Mouse (Mus musculus): ENCODE measurements at regions not wholly inside any gene's neighbourhood (a gene's known extent, or its start where the extent isn't known, plus 50 kb on each side); places are given as distances from the start of the nearest gene placed in this dataset.

DNA sequence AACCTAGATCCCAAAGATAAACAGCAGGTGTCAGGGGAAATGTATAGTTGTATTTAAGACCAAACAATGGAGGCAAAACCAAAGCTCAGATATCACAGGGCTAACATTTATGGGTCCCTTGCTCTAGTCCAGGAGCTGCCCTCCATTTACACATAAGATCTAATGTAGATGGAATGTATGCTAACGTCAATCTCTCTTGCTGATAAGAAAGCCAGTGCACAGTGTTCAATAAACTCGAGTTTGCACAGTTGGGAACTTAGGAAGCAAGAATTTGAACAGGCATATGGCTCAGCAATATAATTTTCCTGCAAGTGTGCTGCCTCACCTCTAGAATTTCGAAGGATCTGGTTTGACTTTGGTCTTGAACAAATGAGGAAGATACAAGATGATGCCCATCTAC, 620.9 kb upstream of the Tenm4 start:
- Histone ChIP-seq H3K36me3 (ENCODE audit: insufficient read depth, low read length) (no peaks in the 10 kb centered on the region), H3K9me3 (ENCODE audit: low read length) (no peaks in the 10 kb centered on the region), H3K4me1 (replicated peaks; ENCODE audit: low read depth, low read length) (no peaks in the 10 kb centered on the region), H3K27me3 (ENCODE audit: insufficient read depth, low read length) (no peaks in the 10 kb centered on the region), H3K4me3 (replicated peaks; ENCODE audit: low read length) (no peak overlapping the region)
- TF ChIP-seq CTCF (conservative IDR thresholded peaks at IDR 0.05; ENCODE audit: low read length): no peak
- TF ChIP-seq POU5F1 (IDR thresholded peaks at IDR 0.05; ENCODE audit: borderline replicate concordance, low read length): no peak
- no peak for TF ChIP-seq NANOG (IDR thresholded peaks at IDR 0.05; ENCODE audit: borderline replicate concordance, low read length)

DNA sequence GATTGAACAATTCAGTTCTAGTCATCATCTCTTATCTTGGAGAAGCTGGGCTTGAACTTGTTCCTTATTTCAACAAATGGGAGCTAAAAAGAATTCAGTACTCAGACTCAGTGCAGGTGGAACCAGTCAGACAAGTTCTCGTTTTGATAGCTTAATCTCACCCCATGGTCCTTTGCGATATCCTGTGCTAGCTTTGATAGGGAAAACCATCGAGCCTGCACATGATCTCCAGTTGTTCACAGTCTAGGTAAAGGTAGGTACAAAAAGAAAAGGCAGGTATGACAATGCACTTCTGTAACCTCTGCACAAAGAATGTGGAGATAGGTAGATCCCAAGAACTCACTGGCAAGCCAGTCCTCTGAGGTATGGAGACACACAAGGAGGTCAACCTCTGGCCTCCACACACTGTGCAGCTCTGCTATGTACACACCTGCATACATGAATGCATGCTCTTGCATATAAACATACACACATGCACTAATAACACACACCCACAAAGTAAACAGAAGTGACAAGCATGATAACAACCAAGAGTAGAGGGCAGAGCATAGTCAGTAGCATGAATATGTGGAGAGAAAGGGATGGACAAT, 619.2 kb upstream of the Tenm4 start:
- H3K36me3 ChIP-seq (ENCODE audit: insufficient read depth, low read length): no peaks in the 10 kb centered on the region

GRCm38 (mm10) chr7:95558589-95558988, 612.5 kb upstream of the Tenm4 start:
- H3K36me3 ChIP-seq (ENCODE audit: insufficient read depth, low read length): no peaks in the 10 kb centered on the region
- TF ChIP-seq NANOG (IDR thresholded peaks at IDR 0.05; ENCODE audit: borderline replicate concordance, low read length) (no peak), CTCF (conservative IDR thresholded peaks at IDR 0.05; ENCODE audit: low read length) (no peak), POU5F1 (IDR thresholded peaks at IDR 0.05; ENCODE audit: borderline replicate concordance, low read length) (no peak)
- no peak overlapping the region for H3K4me3 ChIP-seq (replicated peaks; ENCODE audit: low read length)
- no peaks in the 10 kb centered on the region for H3K9me3 ChIP-seq (ENCODE audit: low read length)
- H3K27me3 ChIP-seq (ENCODE audit: insufficient read depth, low read length): no peaks in the 10 kb centered on the region
- no peaks in the 10 kb centered on the region for H3K4me1 ChIP-seq (replicated peaks; ENCODE audit: low read depth, low read length)

More for the DNA sequence above, 619.2 kb upstream of the Tenm4 start:
- Histone ChIP-seq H3K4me3 (replicated peaks; ENCODE audit: low read length) (no peak overlapping the region), H3K4me1 (replicated peaks; ENCODE audit: low read depth, low read length) (no peaks in the 10 kb centered on the region), H3K27me3 (ENCODE audit: insufficient read depth, low read length) (no peaks in the 10 kb centered on the region), H3K9me3 (ENCODE audit: low read length) (no peaks in the 10 kb centered on the region)
- TF ChIP-seq NANOG (IDR thresholded peaks at IDR 0.05; ENCODE audit: borderline replicate concordance, low read length) (no peak), POU5F1 (IDR thresholded peaks at IDR 0.05; ENCODE audit: borderline replicate concordance, low read length) (no peak), CTCF (conservative IDR thresholded peaks at IDR 0.05; ENCODE audit: low read length) (no peak)

DNA sequence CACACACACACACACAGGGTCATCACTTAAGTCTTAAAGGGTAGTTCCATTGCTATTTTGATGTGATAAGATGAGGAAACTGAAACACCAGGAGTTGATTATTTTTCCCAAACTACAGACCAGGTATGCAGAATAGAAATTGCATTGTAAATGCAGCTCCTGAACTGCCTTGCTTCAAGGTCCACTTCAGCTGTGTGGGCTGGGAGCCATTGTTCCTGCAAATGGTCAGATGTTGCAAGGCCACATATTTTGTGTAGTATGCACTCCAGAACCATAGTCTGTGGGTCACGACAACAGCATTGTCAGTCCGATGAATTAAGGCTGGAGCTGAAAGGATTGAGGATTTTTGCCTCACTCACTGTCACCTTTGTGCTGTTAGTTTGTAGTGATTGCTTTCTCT, 592.4 kb upstream of the Tenm4 start:
- TF ChIP-seq POU5F1 (IDR thresholded peaks at IDR 0.05; ENCODE audit: borderline replicate concordance, low read length) (no peak), NANOG (IDR thresholded peaks at IDR 0.05; ENCODE audit: borderline replicate concordance, low read length) (no peak), CTCF (conservative IDR thresholded peaks at IDR 0.05; ENCODE audit: low read length) (no peak)
- Histone ChIP-seq H3K9me3 (ENCODE audit: low read length) (no peaks in the 10 kb centered on the region), H3K36me3 (ENCODE audit: insufficient read depth, low read length) (no peaks in the 10 kb centered on the region), H3K4me3 (replicated peaks; ENCODE audit: low read length) (no peak overlapping the region), H3K4me1 (replicated peaks; ENCODE audit: low read depth, low read length) (no peaks in the 10 kb centered on the region), H3K27me3 (ENCODE audit: insufficient read depth, low read length) (no peaks in the 10 kb centered on the region)

- H3K9me3 ChIP-seq (ENCODE audit: low read length): no peaks in the 10 kb centered on the region
- no peaks in the 10 kb centered on the region for H3K27me3 ChIP-seq (ENCODE audit: insufficient read depth, low read length)
- TF ChIP-seq POU5F1 (IDR thresholded peaks at IDR 0.05; ENCODE audit: borderline replicate concordance, low read length) (no peak), NANOG (IDR thresholded peaks at IDR 0.05; ENCODE audit: borderline replicate concordance, low read length) (no peak), CTCF (conservative IDR thresholded peaks at IDR 0.05; ENCODE audit: low read length) (no peak)
- no peak overlapping the region for H3K4me3 ChIP-seq (replicated peaks; ENCODE audit: low read length)
- H3K4me1 ChIP-seq (replicated peaks; ENCODE audit: low read depth, low read length): no peaks in the 10 kb centered on the region
- H3K36me3 ChIP-seq (ENCODE audit: insufficient read depth, low read length): no peaks in the 10 kb centered on the region
Measured at GRCm38 (mm10) chr7:95581325-95581724, 589.7 kb upstream of the Tenm4 start.

DNA sequence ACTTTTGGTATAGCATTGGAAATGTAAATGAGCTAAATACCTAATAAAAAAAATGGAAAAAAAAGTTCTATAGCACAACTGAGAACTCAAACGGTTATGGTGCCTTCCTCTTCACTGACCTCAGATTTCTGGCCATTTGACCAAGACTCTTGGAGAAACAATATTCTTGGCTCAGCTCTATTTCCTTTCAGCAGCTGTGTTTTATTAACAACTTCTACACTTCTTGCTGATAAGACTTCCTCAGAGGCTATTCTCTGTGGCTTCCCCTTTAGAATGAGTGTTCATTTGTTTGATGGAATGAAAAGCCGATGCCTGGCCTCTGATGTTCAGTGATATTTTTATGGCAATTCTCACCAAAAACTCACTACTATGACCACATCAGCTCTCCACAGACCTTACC, 572.7 kb upstream of the Tenm4 start:
- no peaks in the 10 kb centered on the region for H3K36me3 ChIP-seq (ENCODE audit: insufficient read depth, low read length)
- H3K4me3 ChIP-seq (replicated peaks; ENCODE audit: low read length): no peak overlapping the region
- no peaks in the 10 kb centered on the region for H3K27me3 ChIP-seq (ENCODE audit: insufficient read depth, low read length)
- no peaks in the 10 kb centered on the region for H3K4me1 ChIP-seq (replicated peaks; ENCODE audit: low read depth, low read length)
- TF ChIP-seq CTCF (conservative IDR thresholded peaks at IDR 0.05; ENCODE audit: low read length): no peak
- TF ChIP-seq NANOG (IDR thresholded peaks at IDR 0.05; ENCODE audit: borderline replicate concordance, low read length): no peak
- no peak for TF ChIP-seq POU5F1 (IDR thresholded peaks at IDR 0.05; ENCODE audit: borderline replicate concordance, low read length)
- H3K9me3 ChIP-seq (ENCODE audit: low read length): no peaks in the 10 kb centered on the region

DNA sequence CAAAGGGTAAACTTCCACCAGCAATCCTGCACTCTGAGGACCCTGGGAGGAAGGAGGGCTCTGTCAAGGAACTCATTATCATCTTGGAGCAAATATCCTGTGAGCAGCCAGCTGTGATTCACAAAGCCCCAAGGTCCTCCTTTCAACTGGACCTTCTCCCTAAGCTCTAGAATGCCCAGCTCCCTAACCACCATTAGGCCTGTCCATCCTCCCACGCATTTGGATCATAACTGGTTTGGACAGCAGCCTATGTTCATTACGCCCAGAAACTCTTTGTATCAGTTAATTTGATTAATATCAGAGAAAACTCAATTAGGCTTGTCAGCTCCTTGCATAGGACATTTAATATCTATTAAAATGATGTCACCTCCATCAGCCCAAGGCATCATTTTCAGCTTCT, 557.3 kb upstream of the Tenm4 start:
- Histone ChIP-seq H3K4me3 (replicated peaks; ENCODE audit: low read length) (no peak overlapping the region), H3K4me1 (replicated peaks; ENCODE audit: low read depth, low read length) (no peaks in the 10 kb centered on the region), H3K27me3 (ENCODE audit: insufficient read depth, low read length) (no peaks in the 10 kb centered on the region), H3K36me3 (ENCODE audit: insufficient read depth, low read length) (no peaks in the 10 kb centered on the region), H3K9me3 (ENCODE audit: low read length) (no peaks in the 10 kb centered on the region)
- no peak for TF ChIP-seq POU5F1 (IDR thresholded peaks at IDR 0.05; ENCODE audit: borderline replicate concordance, low read length)
- TF ChIP-seq CTCF (conservative IDR thresholded peaks at IDR 0.05; ENCODE audit: low read length): no peak
- no peak for TF ChIP-seq NANOG (IDR thresholded peaks at IDR 0.05; ENCODE audit: borderline replicate concordance, low read length)

DNA sequence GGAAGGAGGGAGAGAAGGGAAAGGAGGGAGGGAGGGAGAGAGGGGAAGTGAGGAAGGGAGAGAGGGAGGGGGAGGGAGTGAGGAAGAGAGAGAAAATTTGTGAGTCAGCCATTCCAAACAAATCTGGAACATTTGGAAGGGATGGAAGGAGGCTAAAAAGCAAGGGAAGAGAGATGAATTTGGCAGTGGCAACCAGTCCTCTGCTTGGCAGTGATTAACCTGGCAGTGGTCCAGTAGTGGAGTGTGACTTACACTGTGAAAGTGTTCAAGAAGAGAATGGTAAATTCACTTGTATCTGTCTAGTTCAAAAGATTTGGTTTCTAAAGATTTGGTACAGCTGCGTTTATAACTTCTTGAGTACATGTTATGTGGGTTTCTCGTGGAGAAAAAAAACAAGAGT, 553.7 kb upstream of the Tenm4 start:
- no peaks in the 10 kb centered on the region for H3K9me3 ChIP-seq (ENCODE audit: low read length)
- H3K4me1 ChIP-seq (replicated peaks; ENCODE audit: low read depth, low read length): no peaks in the 10 kb centered on the region
- no peaks in the 10 kb centered on the region for H3K36me3 ChIP-seq (ENCODE audit: insufficient read depth, low read length)
- H3K4me3 ChIP-seq (replicated peaks; ENCODE audit: low read length): no peak overlapping the region
- no peak for TF ChIP-seq NANOG (IDR thresholded peaks at IDR 0.05; ENCODE audit: borderline replicate concordance, low read length)
- no peak for TF ChIP-seq POU5F1 (IDR thresholded peaks at IDR 0.05; ENCODE audit: borderline replicate concordance, low read length)
- TF ChIP-seq CTCF (conservative IDR thresholded peaks at IDR 0.05; ENCODE audit: low read length): no peak
- H3K27me3 ChIP-seq (ENCODE audit: insufficient read depth, low read length): no peaks in the 10 kb centered on the region

GRCm38 (mm10) chr7:95618170-95618569, 552.9 kb upstream of the Tenm4 start:
- Histone ChIP-seq H3K4me1 (replicated peaks; ENCODE audit: low read depth, low read length) (no peaks in the 10 kb centered on the region), H3K36me3 (ENCODE audit: insufficient read depth, low read length) (no peaks in the 10 kb centered on the region), H3K4me3 (replicated peaks; ENCODE audit: low read length) (no peak overlapping the region), H3K27me3 (ENCODE audit: insufficient read depth, low read length) (no peaks in the 10 kb centered on the region), H3K9me3 (ENCODE audit: low read length) (no peaks in the 10 kb centered on the region)
- TF ChIP-seq CTCF (conservative IDR thresholded peaks at IDR 0.05; ENCODE audit: low read length) (no peak), NANOG (IDR thresholded peaks at IDR 0.05; ENCODE audit: borderline replicate concordance, low read length) (no peak), POU5F1 (IDR thresholded peaks at IDR 0.05; ENCODE audit: borderline replicate concordance, low read length) (no peak)

Data from E14TG2a.4 (cell line).